Mouse (Mus musculus) liver, adult 2 months (tissue): Measurements from ENCODE around the gene Gm9999.

Experiments used
- CTCF ChIP-seq: fragments of 200-500 bp; IDR thresholded peaks from 2 replicates; pipeline ENCODE4 v1.5.1; 2011; ENCODE audit warnings: low read depth, low read length, control low read depth
- POLR2A ChIP-seq: fragments of 200-500 bp; IDR thresholded peaks from 2 replicates; pipeline ENCODE4 v1.6.1; 2011; ENCODE audit warnings: low read length, control low read depth; ENCODE audit not compliant: insufficient read depth; ENCODE audit errors: extremely low read depth

GRCm38 (mm10) chr7:47024454-47024853 is 41.1 kb downstream of the Gm9999 start:
- TF ChIP-seq CTCF (no peak), POLR2A (no peak)
